Mouse (Mus musculus) megakaryocyte, embryonic 14.5 days (primary cell): ENCODE measurements around the gene Slc25a36.

Source experiments
- FLI1 ChIP-seq: IDR thresholded peaks from 2 replicates; pipeline ENCODE4 v1.6.1; 2012; ENCODE audit warnings: low read length, inconsistent platforms, mixed read lengths
- GATA1 ChIP-seq: IDR thresholded peaks from 3 replicates; pipeline ENCODE4 v1.6.1; 2012; ENCODE audit warnings: mixed read lengths, low read length, inconsistent platforms, borderline replicate concordance

GRCm38 (mm10) chr9:97142558-97142957 lies 31.6 kb upstream of the Slc25a36 start:
- no peak for TF ChIP-seq GATA1
- no peak for TF ChIP-seq FLI1
